Mouse (Mus musculus): ENCODE measurements at regions not wholly inside any gene's neighbourhood (a gene's known extent, or its start where the extent isn't known, plus 50 kb on each side); places are given as distances from the start of the nearest gene placed in this dataset.

DNA sequence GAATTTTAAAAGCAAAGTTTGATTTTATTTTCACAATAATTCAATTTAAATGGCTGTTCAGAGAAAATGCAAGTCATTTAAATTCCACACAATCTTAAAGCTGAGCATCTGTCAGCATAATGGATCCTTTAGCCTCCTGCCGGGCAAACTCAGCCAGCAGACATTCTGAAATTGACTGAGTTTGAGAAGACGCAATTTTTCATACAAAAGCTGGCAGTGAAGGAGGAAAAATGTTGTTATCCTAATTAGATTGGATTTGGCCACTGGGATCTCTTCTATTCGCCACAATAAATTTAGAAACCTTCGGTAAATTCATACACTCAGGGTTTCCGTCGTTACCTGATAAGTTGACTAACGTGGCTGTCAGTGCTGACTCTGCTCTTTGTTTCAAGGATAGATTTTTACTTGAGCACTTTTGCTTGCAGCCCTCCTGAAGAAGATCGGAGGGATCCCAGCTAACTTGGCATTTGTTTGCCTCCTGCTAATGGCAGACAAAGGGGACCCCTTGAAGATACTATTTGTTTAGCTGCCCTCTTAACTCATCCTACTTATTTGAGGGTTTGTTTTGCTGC, 244.9 kb upstream of the Fsip2 start:
- no peak for TF ChIP-seq POLR2A (IDR thresholded peaks at IDR 0.05; ENCODE audit: borderline replicate concordance, extremely low read depth, insufficient read depth, insufficient read length, poor library complexity, severe bottlenecking)
- peak; percentile 16; the same call in 1 of the 2 replicates for TF ChIP-seq CTCF (IDR thresholded peaks at IDR 0.05; ENCODE audit: borderline replicate concordance, extremely low read depth, insufficient read depth, insufficient read length)

Data from brain, embryonic 14.5 days (tissue).